Mouse (Mus musculus) heart, embryonic 13.5 days (tissue): Measurements from ENCODE around the gene Atp5b. TPM values are rescaled to one million over a fixed set of nuclear protein-coding genes. Genes with fewer than 3 reads are reported as not detected.

Experiments used
- ATAC-seq: fragments of 200-750 bp; cut with Nextera tagmentation; 2 replicates; pipeline ENCODE4 v1.8.0; 2017; ENCODE audit warnings: moderate TSS enrichment; ENCODE audit not compliant: insufficient number of reproducible peaks, low FRiP score, low TSS enrichment; ENCODE audit errors: extremely low read depth
- H3K27ac ChIP-seq: fragments of 300-500 bp; sonication (generic); replicated peaks from 2 replicates; pipeline ENCODE4 v1.5.1; 2015; ENCODE audit warnings: moderate library complexity, mild to moderate bottlenecking, inconsistent platforms
- H3K27me3 ChIP-seq: fragments of 300-500 bp; sonication (generic); replicated peaks from 2 replicates; pipeline ENCODE4 v1.6.1; 2015; ENCODE audit warnings: mild to moderate bottlenecking, inconsistent platforms
- H3K36me3 ChIP-seq: fragments of 300-500 bp; sonication (generic); 2 replicates; pipeline ENCODE4 v1.6.1; 2015; ENCODE audit warnings: mild to moderate bottlenecking, inconsistent platforms
- H3K4me1 ChIP-seq: fragments of 300-500 bp; sonication (generic); 2 replicates; pipeline ENCODE4 v1.6.1; 2015; ENCODE audit warnings: inconsistent platforms
- H3K4me2 ChIP-seq: fragments of 300-500 bp; sonication (generic); 2 replicates; pipeline ENCODE4 v1.6.1; 2015; ENCODE audit warnings: inconsistent platforms, mild to moderate bottlenecking, moderate library complexity
- H3K4me3 ChIP-seq: fragments of 300-500 bp; sonication (generic); 2 replicates; pipeline ENCODE4 v1.5.1; 2015; ENCODE audit warnings: moderate library complexity, mild to moderate bottlenecking, inconsistent platforms
- H3K9ac ChIP-seq: fragments of 300-500 bp; sonication (generic); 2 replicates; pipeline ENCODE4 v1.6.1; 2015; ENCODE audit warnings: inconsistent platforms, mild to moderate bottlenecking, moderate library complexity
- H3K9me3 ChIP-seq: fragments of 300-500 bp; sonication (generic); 2 replicates; pipeline ENCODE4 v1.6.1; 2016; ENCODE audit warnings: inconsistent platforms
- WGBS: fragments of 180-500 bp; shearing (Covaris S2); methylation state at CpG from one replicate; pipeline ENCODE4 v1.1.7; 2015; ENCODE audit warnings: mixed read lengths; 5-methylcytosine and 5-hydroxymethylcytosine counted together
- polyA plus RNA-seq: library from polyadenylated mRNA; unstranded; fragments of >200 nt; fragmentation: Nextera tagmentation; extraction: Ambion mirVana; gene quantifications from 2 replicates; pipeline ENCODE4 v1.2.1, GENCODE M21; 2015

The Atp5b gene
- polyA plus RNA-seq, 1 experiment from 2014 or later = 4,907 TPM

- Histone ChIP-seq H3K27me3 (no peaks in the 10 kb centered on the region), H3K4me3 (peak overlapping the region; percentile 90), H3K4me1 (peaks cover 81% of the 10 kb centered on the region), H3K4me2 (peak overlapping the region; percentile 82), H3K36me3 (peaks cover 50% of the 10 kb centered on the region), H3K27ac (peak overlapping the region; percentile 98), H3K9me3 (no peaks in the 10 kb centered on the region), H3K9ac (peak overlapping the region; percentile 95)
- peak; percentile 56 for ATAC-seq
- 6% methylated on average over 14 of the region's 14 CpGs for WGBS
Measured at GRCm38 (mm10) chr10:128090651-128091563, 7.8 kb downstream of the Atp5b start.

- Histone ChIP-seq H3K27ac (peak within 1 kb of the TSS; percentile 98), H3K9ac (peak within 1 kb of the TSS; percentile 95), H3K9me3 (no peaks in the 10 kb centered on the region), H3K36me3 (peaks cover 40% of the 10 kb centered on the region), H3K4me2 (peak within 1 kb of the TSS; percentile 82), H3K27me3 (no peaks in the 10 kb centered on the region), H3K4me3 (peak within 1 kb of the TSS; percentile 90), H3K4me1 (peaks cover 80% of the 10 kb centered on the region)
- ATAC-seq = no peak
- WGBS = 1% methylated on average over 20 of the region's 20 CpGs
Measured at GRCm38 (mm10) chr10:128091564-128092505, 8.8 kb downstream of the Atp5b start, which contains the start of gene Baz2a. Baz2a (plus strand) TSS chr10:128091577.

GRCm38 (mm10) chr10:128092506-128093495, 9.7 kb downstream of the Atp5b start:
- Histone ChIP-seq H3K36me3 (peaks cover 31% of the 10 kb centered on the region), H3K27ac (peak overlapping the region; percentile 98), H3K9ac (peak overlapping the region; percentile 95), H3K9me3 (no peaks in the 10 kb centered on the region), H3K4me1 (peaks cover 78% of the 10 kb centered on the region), H3K27me3 (no peaks in the 10 kb centered on the region), H3K4me3 (peak overlapping the region; percentile 90), H3K4me2 (peak overlapping the region; percentile 82)
- peak; percentile 58 for ATAC-seq
- under 1% methylated on average over 79 of the region's 88 CpGs for WGBS

- Histone ChIP-seq H3K4me1 (peaks cover 79% of the 10 kb centered on the region), H3K9ac (peak overlapping the region; percentile 95), H3K4me3 (peak overlapping the region; percentile 90), H3K9me3 (no peaks in the 10 kb centered on the region), H3K27ac (peak overlapping the region; percentile 98), H3K4me2 (peak overlapping the region; percentile 82), H3K27me3 (no peaks in the 10 kb centered on the region), H3K36me3 (peaks cover 22% of the 10 kb centered on the region)
- ATAC-seq = no peak
- 26% methylated on average over 13 of the region's 13 CpGs for WGBS
Measured at GRCm38 (mm10) chr10:128093496-128094294, 10.6 kb downstream of the Atp5b start.

- Histone ChIP-seq H3K27ac (peak overlapping the region; percentile 98), H3K36me3 (peaks cover 14% of the 10 kb centered on the region), H3K9ac (peak overlapping the region; percentile 95), H3K9me3 (no peaks in the 10 kb centered on the region), H3K4me2 (peak overlapping the region; percentile 82), H3K4me3 (peak overlapping the region; percentile 90), H3K27me3 (no peaks in the 10 kb centered on the region), H3K4me1 (peaks cover 73% of the 10 kb centered on the region)
- ATAC-seq = peak; percentile 49
- WGBS = 11% methylated on average over 19 of the region's 19 CpGs
Measured at GRCm38 (mm10) chr10:128094340-128094968, 11.4 kb downstream of the Atp5b start.

- Histone ChIP-seq H3K4me3 (peak overlapping the region; percentile 90), H3K9ac (peak overlapping the region; percentile 95), H3K36me3 (peaks cover 8% of the 10 kb centered on the region), H3K4me1 (peaks cover 67% of the 10 kb centered on the region), H3K9me3 (no peaks in the 10 kb centered on the region), H3K4me2 (peak overlapping the region; percentile 82), H3K27ac (peak overlapping the region; percentile 98), H3K27me3 (no peaks in the 10 kb centered on the region)
- WGBS = 31% methylated on average over 9 of the region's 9 CpGs
- no peak for ATAC-seq
Measured at GRCm38 (mm10) chr10:128095003-128095636, 12.0 kb downstream of the Atp5b start.

- Histone ChIP-seq H3K9ac (peak overlapping the region; percentile 97; the same call in 1 of the 2 replicates), H3K4me3 (peak overlapping the region; percentile 99), H3K4me1 (peaks cover 55% of the 10 kb centered on the region), H3K9me3 (no peaks in the 10 kb centered on the region), H3K36me3 (peaks cover 5% of the 10 kb centered on the region; the same call in 1 of the 2 replicates), H3K27ac (no peak overlapping the region), H3K27me3 (no peaks in the 10 kb centered on the region), H3K4me2 (peak overlapping the region; percentile 82)
- whole genome bisulfite sequencing = 20% methylated on average over 4 of the region's 4 CpGs
- ATAC-seq = no peak
Measured at GRCm38 (mm10) chr10:128096313-128096692, 13.2 kb downstream of the Atp5b start.

GRCm38 (mm10) chr10:128096693-128097586, 13.9 kb downstream of the Atp5b start:
- Histone ChIP-seq H3K27ac (peak overlapping the region; percentile 85), H3K4me2 (peak overlapping the region; percentile 82), H3K36me3 (peaks cover 5% of the 10 kb centered on the region; the same call in 1 of the 2 replicates), H3K9me3 (no peaks in the 10 kb centered on the region), H3K9ac (peak overlapping the region; percentile 97), H3K4me1 (peaks cover 52% of the 10 kb centered on the region), H3K4me3 (peak overlapping the region; percentile 99), H3K27me3 (no peaks in the 10 kb centered on the region)
- peak; percentile 64 for ATAC-seq
- under 1% methylated on average over 86 of the region's 86 CpGs for WGBS
